Comparison of ENCODE assay signal across 18 mouse cellular contexts in genomic region chr11:32233895-32234294, GRCm38 (mm10). TPM values are rescaled to one million over a fixed set of nuclear protein-coding genes. Genes with fewer than 3 reads are reported as not detected.
A peak's percentile ranks its signal among the peaks of the same experiment; 100 is the strongest.
DNase-seq lines count a peak whose midpoint lies in the region; ATAC-seq and TF ChIP-seq lines count a peak whose summit lies in the region.
"Had no signal": no experiment of that assay in that cellular context is flagged by ENCODE, and none has a peak within 500 bp of the region (broad histone marks: within the 10 kb centered on the region; RNA-seq: fewer than 3 reads in every experiment).

No protein-coding gene starts in this region.

- no peak overlapping the region for H3K4me2 ChIP-seq in liver, embryonic 12.5 days
- no peak overlapping the region for H3K4me2 ChIP-seq in liver, postnatal 0 days (ENCODE audit: low read depth, low read length)
- H3K4me2 ChIP-seq: embryonic facial prominence, embryonic 13.5 days; forebrain, embryonic 12.5 days; lung, embryonic 14.5 days; neural tube, embryonic 15.5 days had no signal

- no peak for TF ChIP-seq CTCF in liver, postnatal 0 days (IDR thresholded peaks at IDR 0.05; ENCODE audit: low read depth)

- no peaks in the 10 kb centered on the region for H3K27me3 ChIP-seq in liver, embryonic 12.5 days (replicated peaks)
- no peaks in the 10 kb centered on the region for H3K27me3 ChIP-seq in liver, postnatal 0 days (ENCODE audit: insufficient read depth, low read length)
- H3K27me3 ChIP-seq: embryonic facial prominence, embryonic 13.5 days; forebrain, embryonic 12.5 days; neural tube, embryonic 15.5 days had no signal

- peaks cover 18% of the 10 kb centered on the region for H3K4me1 ChIP-seq in liver, embryonic 12.5 days
- no peaks in the 10 kb centered on the region for H3K4me1 ChIP-seq in liver, postnatal 0 days (ENCODE audit: insufficient read depth)

- peak overlapping the region; percentile 11; the same call in 1 of the 2 replicates for H3K27ac ChIP-seq in liver, embryonic 12.5 days
- no peak overlapping the region for H3K27ac ChIP-seq in liver, postnatal 0 days (ENCODE audit: low read depth)
- H3K27ac ChIP-seq: embryonic facial prominence, embryonic 13.5 days; forebrain, embryonic 12.5 days had no signal

- no peaks in the 10 kb centered on the region for H3K9me3 ChIP-seq in liver, embryonic 12.5 days (replicated peaks)
- no peaks in the 10 kb centered on the region for H3K9me3 ChIP-seq in liver, postnatal 0 days (ENCODE audit: low read length)
- H3K9me3 ChIP-seq: embryonic facial prominence, embryonic 13.5 days; forebrain, embryonic 12.5 days; neural tube, embryonic 15.5 days had no signal

- H3K36me3 ChIP-seq in liver, embryonic 12.5 days, result peaks cover 99% of the 10 kb centered on the region
- peaks cover 86% of the 10 kb centered on the region for H3K36me3 ChIP-seq in liver, postnatal 0 days (replicated peaks; ENCODE audit: insufficient read depth, low read length)

- no peak for ATAC-seq in cerebellum, adult (ENCODE audit: insufficient number of reproducible peaks, low FRiP score, low TSS enrichment)
- no peak for ATAC-seq in liver, embryonic 12.5 days
- no peak for ATAC-seq in liver, postnatal 0 days
- ATAC-seq in inflammation-experienced regulatory T-cells, adult 6 months, result no peak

- peak; percentile 46 for DNase-seq in cerebellum, adult 11 months
- peak; percentile 19 for DNase-seq in heart, postnatal 4 days
- DNase-seq in heart, adult 8-10 months (ENCODE audit: low spot score), result no peak
- DNase-seq in liver, postnatal 0 days, result no peak
- peak; percentile 69 for DNase-seq in cerebellum, adult 9-11 months
- DNase-seq: gastrocnemius, postnatal 25 days; kidney, adult 2 months; lung, embryonic 14.5 days had no signal

- TF ChIP-seq EP300 in liver, postnatal 0 days (IDR thresholded peaks at IDR 0.05; ENCODE audit: low read depth), result no peak

- no peak overlapping the region for H3K4me3 ChIP-seq in liver, embryonic 12.5 days
- no peak overlapping the region for H3K4me3 ChIP-seq in liver, postnatal 0 days (ENCODE audit: low read depth, low read length)
- H3K4me3 ChIP-seq: embryonic facial prominence, embryonic 13.5 days; forebrain, embryonic 12.5 days; neural tube, embryonic 15.5 days had no signal

- H3K9ac ChIP-seq in liver, embryonic 12.5 days, result no peak overlapping the region
- H3K9ac ChIP-seq in liver, postnatal 0 days (replicated peaks), result no peak overlapping the region
- H3K9ac ChIP-seq: embryonic facial prominence, embryonic 13.5 days; forebrain, embryonic 12.5 days; lung, embryonic 14.5 days; neural tube, embryonic 15.5 days had no signal

- 93% methylated on average over 3 of the region's 3 CpGs for WGBS in liver, embryonic 12.5 days (ENCODE audit: insufficient replicate concordance)
- WGBS in liver, postnatal 0 days (ENCODE audit: insufficient replicate concordance), result 91% methylated on average over 3 of the region's 3 CpGs

RNA-seq across cellular contexts. Expression of gene Mpg, which starts 7.6 kb away (rescaled TPM):
- 10 to 100 TPM; 10.4 to 11.3 TPM for total RNA-seq in heart, postnatal 4 days (2021)
- 1 to 10 TPM; 5.5 to 7.7 (median 6.2) TPM for total RNA-seq in heart, adult 8-10 months (2022)
- polyA plus RNA-seq in liver, embryonic 12.5 days (2016; fragmentation: Nextera tagmentation; extraction: Ambion mirVana), result 25.7 and 27.2 TPM in 2 replicates
- polyA plus RNA-seq in liver, postnatal 0 days (2015; fragmentation: Nextera tagmentation; extraction: Ambion mirVana), result 13.5 and 14.2 TPM in 2 replicates
- polyA plus RNA-seq in inflammation-experienced regulatory T-cells, adult 6 months (2017; shearing (Covaris generic)), result 10 to 100 TPM; 26.3 to 35.5 (median 32.8) TPM

RNA-seq across cellular contexts. Expression of gene Rhbdf1, which starts 11.8 kb away (rescaled TPM):
- 10 to 100 TPM; 31.9 to 33.0 TPM for total RNA-seq in heart, postnatal 4 days (2021)
- 10 to 100 TPM; 20.4 to 26.8 (median 23.0) TPM for total RNA-seq in heart, adult 8-10 months (2022)
- polyA plus RNA-seq in liver, embryonic 12.5 days (2016; fragmentation: Nextera tagmentation; extraction: Ambion mirVana), result 12.0 and 14.1 TPM in 2 replicates
- 4.8 and 6.4 TPM in 2 replicates for polyA plus RNA-seq in liver, postnatal 0 days (2015; fragmentation: Nextera tagmentation; extraction: Ambion mirVana)
- polyA plus RNA-seq in inflammation-experienced regulatory T-cells, adult 6 months (2017; shearing (Covaris generic)), result under 1 TPM in 1 of 3 experiments, not detected in 2; 0.70 TPM

RNA-seq across cellular contexts. Expression of gene Snrnp25, which starts 28.7 kb away (rescaled TPM):
- total RNA-seq in heart, postnatal 4 days (2021), result 10 to 100 TPM; 14.4 to 15.6 TPM
- total RNA-seq in heart, adult 8-10 months (2022), result 10 to 100 TPM in 3 of 4 experiments, 1 to 10 TPM in 1; 9.7 to 14.0 (median 11.8) TPM
- 103 TPM in 2 replicates for polyA plus RNA-seq in liver, embryonic 12.5 days (2016; fragmentation: Nextera tagmentation; extraction: Ambion mirVana)
- 30.1 and 32.9 TPM in 2 replicates for polyA plus RNA-seq in liver, postnatal 0 days (2015; fragmentation: Nextera tagmentation; extraction: Ambion mirVana)
- 10 to 100 TPM; 52.9 to 74.7 (median 56.9) TPM for polyA plus RNA-seq in inflammation-experienced regulatory T-cells, adult 6 months (2017; shearing (Covaris generic))

RNA-seq across cellular contexts. Expression of gene Nprl3, which starts 33.6 kb away (rescaled TPM):
- total RNA-seq in heart, postnatal 4 days (2021), result 10 to 100 TPM; 27.1 to 32.1 TPM
- total RNA-seq in heart, adult 8-10 months (2022), result 10 to 100 TPM; 27.3 to 29.9 (median 28.3) TPM
- polyA plus RNA-seq in liver, embryonic 12.5 days (2016; fragmentation: Nextera tagmentation; extraction: Ambion mirVana), result 34.6 and 39.1 TPM in 2 replicates
- 22.8 and 26.2 TPM in 2 replicates for polyA plus RNA-seq in liver, postnatal 0 days (2015; fragmentation: Nextera tagmentation; extraction: Ambion mirVana)
- polyA plus RNA-seq in inflammation-experienced regulatory T-cells, adult 6 months (2017; shearing (Covaris generic)), result 10 to 100 TPM; 27.3 to 55.0 (median 45.7) TPM

RNA-seq across cellular contexts. Expression of gene Il9r, which starts 33.8 kb away (rescaled TPM):
- under 1 TPM; 0.20 to 0.21 TPM for total RNA-seq in heart, postnatal 4 days (2021)
- total RNA-seq in heart, adult 8-10 months (2022), result under 1 TPM in 3 of 4 experiments, not detected in 1; 0.05 to 0.40 (median 0.09) TPM
- polyA plus RNA-seq in liver, embryonic 12.5 days (2016; fragmentation: Nextera tagmentation; extraction: Ambion mirVana), result 0.22 and 0.30 TPM in 2 replicates
- 0.05 TPM in 1 of 2 replicates, not detected in the other for polyA plus RNA-seq in liver, postnatal 0 days (2015; fragmentation: Nextera tagmentation; extraction: Ambion mirVana)
- 1 to 10 TPM; 2.8 to 5.4 (median 4.9) TPM for polyA plus RNA-seq in inflammation-experienced regulatory T-cells, adult 6 months (2017; shearing (Covaris generic))
- total RNA-seq: common myeloid progenitor, adult 5-6 weeks; gastrocnemius, postnatal 25 days; layer of hippocampus, adult 18-20 months had no signal
- polyA plus RNA-seq: brain, embryonic 14.5 days; forebrain, embryonic 12.5 days; limb, embryonic 11.5 days; lung, embryonic 14.5 days; neural tube, embryonic 15.5 days had no signal

Comparison
In these comparisons a context has a peak if more than half of its experiments do, and no peak if none do; other contexts are left out.
1. DNase-seq: peak in cerebellum, adult 11 months (single experiment), heart, postnatal 4 days (single experiment) and cerebellum, adult 9-11 months (single experiment); none in heart, adult 8-10 months (single experiment) and liver, postnatal 0 days (single experiment).